Mouse (Mus musculus) embryonic facial prominence, embryonic 11.5 days (tissue): ENCODE results near the gene Kdm5a. TPM values are rescaled to one million over a fixed set of nuclear protein-coding genes. Genes with fewer than 3 reads are reported as not detected.

Experiments
- ATAC-seq: fragments of 200-750 bp; cut with Nextera tagmentation; replicated peaks from 2 replicates; pipeline ENCODE4 v1.8.0; 2017; ENCODE audit warnings: low read depth; ENCODE audit not compliant: insufficient number of reproducible peaks, low FRiP score, low TSS enrichment
- DNase-seq: peaks from one replicate; pipeline ENCODE4 v3.0.0-alpha.2; 2015; ENCODE audit warnings: low spot score
- H3K27ac ChIP-seq: fragments of 300-500 bp; sonication (generic); replicated peaks from 2 replicates; pipeline ENCODE4 v1.5.1; 2014; ENCODE audit warnings: mild to moderate bottlenecking, low read depth, low read length, control low read depth
- H3K27me3 ChIP-seq: fragments of 300-500 bp; sonication (generic); 2 replicates; pipeline ENCODE4 v1.6.1; 2014; ENCODE audit warnings: mild to moderate bottlenecking, low read length, moderate library complexity, mixed read lengths; ENCODE audit not compliant: control insufficient read depth, insufficient read depth
- H3K36me3 ChIP-seq: fragments of 300-500 bp; sonication (generic); replicated peaks from 2 replicates; pipeline ENCODE4 v1.6.1; 2014; ENCODE audit warnings: low read depth, mild to moderate bottlenecking, low read length, moderate library complexity, mixed read lengths; ENCODE audit not compliant: control insufficient read depth, insufficient read depth
- H3K4me1 ChIP-seq: fragments of 300-500 bp; sonication (generic); 2 replicates; pipeline ENCODE4 v1.6.1; 2014; ENCODE audit warnings: low read length, mixed read lengths; ENCODE audit not compliant: control insufficient read depth, insufficient read depth
- H3K4me2 ChIP-seq: fragments of 300-500 bp; sonication (generic); 2 replicates; pipeline ENCODE4 v1.6.1; 2014; ENCODE audit warnings: low read depth, mild to moderate bottlenecking, control low read depth, low read length, moderate library complexity
- H3K4me3 ChIP-seq: fragments of 300-500 bp; sonication (generic); 2 replicates; pipeline ENCODE4 v1.5.1; 2014; ENCODE audit warnings: low read depth, low read length, control low read depth
- H3K9ac ChIP-seq: fragments of 300-500 bp; sonication (generic); replicated peaks from 2 replicates; pipeline ENCODE4 v1.6.1; 2014; ENCODE audit warnings: mild to moderate bottlenecking, control low read depth, low read length
- H3K9me3 ChIP-seq: fragments of 300-500 bp; sonication (generic); replicated peaks from 2 replicates; pipeline ENCODE4 v1.6.1; 2016; ENCODE audit warnings: mild to moderate bottlenecking, low read length, inconsistent platforms, mixed read lengths; ENCODE audit not compliant: control insufficient read depth
- WGBS: fragments of 180-500 bp; shearing (Covaris S2); extraction: QIAGEN DNeasy Blood & Tissue Kit; methylation state at CpG from one replicate; pipeline ENCODE4 v1.1.7; 2014; 5-methylcytosine and 5-hydroxymethylcytosine counted together
- polyA plus RNA-seq: library from polyadenylated mRNA; unstranded; fragments of >200 nt; fragmentation: Nextera tagmentation; extraction: Ambion mirVana; gene quantifications from 2 replicates; pipeline ENCODE4 v1.2.1, GENCODE M21; 2014

Gene Kdm5a
- polyA plus RNA-seq, 1 experiment from 2014 or later, result 54.5 TPM

DNA sequence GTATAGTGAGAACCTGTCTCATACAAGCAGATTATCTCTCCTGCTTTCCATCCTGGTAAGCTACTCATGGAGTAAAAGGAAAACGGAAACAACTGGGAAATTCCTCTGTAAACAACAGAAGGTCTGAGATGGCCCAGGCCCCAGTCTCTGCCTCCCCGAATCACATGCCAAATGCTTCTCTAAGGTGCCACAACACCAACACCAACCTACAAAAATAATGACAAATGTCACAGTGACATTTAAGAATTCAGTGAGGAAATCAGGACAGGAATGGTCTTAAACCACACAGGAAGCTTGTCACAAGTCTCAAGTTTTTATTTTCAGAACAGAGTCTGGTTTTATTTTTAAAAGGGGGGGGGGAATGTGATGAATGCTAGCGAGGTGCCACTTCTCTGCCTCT, 124.7 kb downstream of the Kdm5a start:
- WGBS, result 80% methylated on average over 3 of the region's 3 CpGs

DNA sequence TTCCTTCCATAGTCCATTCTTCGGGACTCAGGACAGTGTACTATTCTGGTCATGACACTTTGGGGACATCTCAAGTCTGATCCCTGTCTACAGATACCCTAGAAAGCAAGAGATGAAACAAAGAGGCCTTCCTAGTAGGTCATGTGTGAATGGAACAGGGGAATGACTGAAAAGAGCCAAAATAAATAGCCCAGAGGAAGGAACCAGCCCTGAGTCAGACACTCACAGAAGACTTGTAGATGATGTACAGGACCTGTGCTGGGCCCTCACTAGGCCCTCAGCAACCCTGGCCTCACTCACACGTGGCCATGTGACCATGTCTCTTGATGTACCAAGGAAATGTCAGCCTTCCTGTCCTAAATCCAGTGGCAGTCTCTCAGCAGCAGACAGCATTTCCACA, 125.5 kb downstream of the Kdm5a start:
- no peak overlapping the region for H3K4me3 ChIP-seq
- peaks cover 29% of the 10 kb centered on the region for H3K27me3 ChIP-seq
- no peak overlapping the region for H3K9ac ChIP-seq
- ATAC-seq (no peak), DNase-seq (no peak)
- 59% methylated on average over 2 of the region's 2 CpGs for WGBS
- H3K27ac ChIP-seq, result no peak overlapping the region
- no peaks in the 10 kb centered on the region for H3K36me3 ChIP-seq
- no peak overlapping the region for H3K4me2 ChIP-seq
- peaks cover 6% of the 10 kb centered on the region; the same call in 1 of the 2 replicates for H3K4me1 ChIP-seq
- H3K9me3 ChIP-seq, result no peaks in the 10 kb centered on the region

More for the DNA sequence above, 124.7 kb downstream of the Kdm5a start:
- Histone ChIP-seq H3K9me3 (no peaks in the 10 kb centered on the region), H3K36me3 (no peaks in the 10 kb centered on the region), H3K4me2 (no peak overlapping the region), H3K4me1 (peaks cover 6% of the 10 kb centered on the region; the same call in 1 of the 2 replicates), H3K4me3 (no peak overlapping the region), H3K9ac (no peak overlapping the region), H3K27me3 (peaks cover 24% of the 10 kb centered on the region), H3K27ac (no peak overlapping the region)
- ATAC-seq (no peak), DNase-seq (no peak)

DNA sequence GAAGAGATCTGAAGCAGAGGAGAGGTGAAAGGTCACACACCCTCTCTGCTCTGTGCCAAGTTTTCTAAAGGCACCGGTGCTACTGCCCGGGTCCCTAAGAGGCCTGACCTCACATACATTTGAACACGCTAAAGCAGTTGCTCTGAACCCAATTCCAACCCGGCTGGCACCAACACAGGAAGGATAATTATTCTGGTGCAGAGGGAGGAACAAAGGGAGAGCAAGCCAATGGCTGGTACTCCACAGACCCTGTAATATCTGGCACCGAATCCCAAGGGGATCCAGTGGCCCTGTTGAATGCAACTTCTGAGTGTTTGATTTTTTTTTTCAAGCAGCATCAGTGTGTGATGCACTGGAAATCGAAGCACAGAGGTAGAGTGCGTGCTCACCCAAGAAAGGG, 127.1 kb downstream of the Kdm5a start:
- Histone ChIP-seq H3K4me2 (no peak overlapping the region), H3K27ac (no peak overlapping the region), H3K9ac (no peak overlapping the region), H3K27me3 (peaks cover 29% of the 10 kb centered on the region), H3K36me3 (no peaks in the 10 kb centered on the region), H3K9me3 (no peaks in the 10 kb centered on the region), H3K4me3 (no peak overlapping the region), H3K4me1 (peaks cover 6% of the 10 kb centered on the region; the same call in 1 of the 2 replicates)
- WGBS, result 50% methylated on average over 7 of the region's 7 CpGs
- no peak for ATAC-seq
- DNase-seq, result no peak

DNA sequence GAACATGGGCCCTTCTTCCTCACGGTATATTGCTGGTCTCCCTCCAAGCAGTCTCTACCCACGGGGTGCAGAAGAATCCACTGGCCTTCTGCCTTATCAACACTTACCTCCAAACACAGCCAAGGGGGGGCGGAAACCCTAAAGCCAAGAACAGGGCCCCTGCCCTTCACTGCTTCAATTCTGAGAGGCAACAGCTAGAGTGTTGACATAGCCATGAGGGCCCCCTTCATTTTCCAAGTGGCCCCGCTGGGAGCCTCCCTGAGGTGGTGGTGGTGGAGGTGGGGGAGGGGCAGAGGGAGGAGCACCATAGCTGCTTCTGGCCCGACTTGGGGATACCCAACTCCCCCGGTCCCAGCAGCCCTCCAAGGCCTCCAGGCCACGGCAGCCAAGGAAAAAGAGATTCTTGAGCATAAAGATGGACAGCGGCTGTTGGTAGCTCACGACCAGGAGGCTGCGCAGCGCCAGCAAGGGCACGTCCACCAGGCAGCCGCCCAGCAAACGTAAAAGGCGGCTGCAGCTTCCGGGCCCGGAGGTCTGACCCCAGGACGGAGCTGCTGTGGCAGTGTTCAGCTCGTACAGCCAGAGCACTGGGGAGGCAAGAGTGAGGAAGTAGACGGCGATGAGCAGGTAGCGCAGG, 128.1 kb downstream of the Kdm5a start:
- peaks cover 6% of the 10 kb centered on the region; the same call in 1 of the 2 replicates for H3K4me1 ChIP-seq
- peaks cover 29% of the 10 kb centered on the region for H3K27me3 ChIP-seq

DNA sequence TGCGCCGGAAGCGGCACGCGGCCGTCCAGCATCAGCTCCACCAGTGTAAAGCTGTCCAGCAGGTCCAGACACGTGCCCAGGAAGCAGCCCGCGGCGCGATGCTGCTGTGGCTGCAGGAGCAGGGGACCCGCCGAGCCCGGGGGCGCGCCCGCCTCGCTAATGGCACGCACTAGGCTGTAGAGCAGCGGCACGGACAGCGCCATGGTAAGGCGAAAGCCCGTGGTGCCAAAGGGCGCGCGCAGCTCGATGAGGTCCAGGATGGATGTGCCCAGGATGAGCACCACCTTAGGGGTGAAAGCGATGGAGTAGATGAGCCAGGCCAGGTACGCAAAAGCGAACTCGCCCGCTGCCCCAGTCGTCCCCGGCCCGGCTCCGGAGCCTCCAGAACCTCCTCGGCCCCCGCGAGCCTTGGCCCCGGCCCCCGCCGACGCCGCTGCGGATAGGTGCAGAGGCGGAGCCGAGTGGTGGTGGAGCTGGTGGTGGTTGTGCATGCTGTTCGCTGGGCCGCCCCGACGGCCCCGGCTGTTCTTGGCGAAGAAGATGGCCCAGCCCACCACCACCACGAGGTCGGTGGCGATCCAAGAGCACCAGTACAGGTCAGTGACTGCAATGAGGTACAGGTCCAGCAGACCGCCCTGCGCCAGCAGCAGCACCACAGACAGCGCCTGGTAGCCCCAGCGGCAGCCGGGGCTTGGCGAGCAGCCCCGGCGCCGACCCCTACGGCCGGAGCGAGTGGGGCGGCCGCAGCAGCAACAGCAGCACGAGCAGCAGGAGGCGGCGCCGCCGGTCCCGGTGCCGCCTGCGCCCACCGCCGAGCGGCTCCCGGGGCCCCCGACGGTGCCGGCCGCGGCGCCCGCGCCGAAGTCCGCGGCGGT, 128.8 kb downstream of the Kdm5a start:
- peak overlapping the region; percentile 64 for H3K4me3 ChIP-seq
- H3K9ac ChIP-seq, result peak overlapping the region; percentile 72
- peaks cover 29% of the 10 kb centered on the region for H3K27me3 ChIP-seq
- DNase-seq, result peak; percentile 54
- peak overlapping the region; percentile 56; the same call in 1 of the 2 replicates for H3K27ac ChIP-seq
- under 1% methylated on average over 69 of the region's 95 CpGs for WGBS
- peak overlapping the region; percentile 97 for H3K4me2 ChIP-seq
- ATAC-seq, result peak; percentile 24
- H3K9me3 ChIP-seq, result no peaks in the 10 kb centered on the region
- no peaks in the 10 kb centered on the region for H3K36me3 ChIP-seq
- peaks cover 6% of the 10 kb centered on the region; the same call in 1 of the 2 replicates for H3K4me1 ChIP-seq

More for the DNA sequence above, 128.1 kb downstream of the Kdm5a start:
- ATAC-seq, result no peak
- no peak overlapping the region for H3K27ac ChIP-seq
- peak overlapping the region; percentile 64 for H3K4me3 ChIP-seq
- H3K9me3 ChIP-seq, result no peaks in the 10 kb centered on the region
- no peaks in the 10 kb centered on the region for H3K36me3 ChIP-seq
- DNase-seq, result no peak
- H3K9ac ChIP-seq, result 0 out of 2 replicates have a peak overlapping the region, but pooled peaks have one; percentile 5
- peak overlapping the region; percentile 97 for H3K4me2 ChIP-seq
- WGBS, result 10% methylated on average over 22 of the region's 22 CpGs

DNA sequence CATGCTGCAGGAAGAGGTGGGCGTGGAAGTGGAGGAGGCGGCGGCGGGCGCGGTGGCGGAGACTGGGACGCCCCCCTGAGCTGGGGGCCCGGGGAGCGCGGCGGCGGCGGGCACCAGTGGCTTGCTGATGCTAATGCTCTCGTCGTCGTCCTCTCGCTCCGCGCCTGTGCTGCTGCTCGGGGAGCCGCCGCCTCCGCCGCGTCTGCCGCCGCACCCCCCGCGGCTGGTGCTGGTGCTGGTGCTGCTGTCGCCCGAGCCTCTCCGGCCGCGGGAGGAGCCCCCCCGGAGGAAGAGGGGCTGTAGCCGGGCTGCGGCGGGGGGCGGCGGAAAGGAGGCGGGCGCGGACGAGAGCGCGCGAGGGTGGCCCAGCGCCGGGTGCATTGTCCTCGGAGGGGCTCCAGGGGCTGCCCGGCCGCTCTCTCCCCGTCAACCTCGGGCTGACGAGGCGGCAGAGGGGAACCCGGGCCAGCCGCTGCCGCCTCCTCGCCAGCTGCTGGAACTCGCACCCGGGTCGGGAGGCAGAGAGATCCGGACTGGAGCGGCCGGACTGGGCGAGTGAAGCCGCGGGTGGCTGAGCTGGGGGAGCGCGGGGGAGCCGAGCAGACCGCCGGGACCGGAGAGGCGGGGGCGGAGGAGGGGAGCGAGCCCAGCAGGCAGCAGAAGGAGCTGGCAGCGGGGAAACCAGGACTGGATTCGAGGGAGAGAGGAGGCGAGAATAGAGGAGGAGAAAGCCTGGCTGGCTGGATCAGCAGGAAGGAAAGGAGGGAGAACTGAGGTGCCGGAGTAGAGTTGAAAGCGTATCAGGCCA, 129.7 kb downstream of the Kdm5a start, which contains the start of gene Tmem121b:
Gene Tmem121b (minus strand): TSS at position 434 of the 808 bp plus-strand sequence.
- H3K4me2 ChIP-seq, result peak within 1 kb of the TSS; percentile 97
- peak within 1 kb of the TSS; percentile 72 for H3K9ac ChIP-seq
- H3K4me3 ChIP-seq, result peak within 1 kb of the TSS; percentile 64
- peak within 1 kb of the TSS; percentile 56 for H3K27ac ChIP-seq
- WGBS, result under 1% methylated on average over 67 of the region's 84 CpGs
- H3K27me3 ChIP-seq, result peaks cover 29% of the 10 kb centered on the region
- DNase-seq, result peak; percentile 83
- no peaks in the 10 kb centered on the region for H3K9me3 ChIP-seq
- peaks cover 6% of the 10 kb centered on the region; the same call in 1 of the 2 replicates for H3K4me1 ChIP-seq
- no peaks in the 10 kb centered on the region for H3K36me3 ChIP-seq
- ATAC-seq, result peak; percentile 79
